Mouse (Mus musculus) liver, adult (tissue): ENCODE measurements around the gene Ugdh.

Experiments used
- GATA4 ChIP-seq: IDR thresholded peaks from 2 replicates; pipeline ENCODE4 v1.6.1; 2014; ENCODE audit warnings: mild to moderate bottlenecking, low read length; ENCODE audit not compliant: insufficient replicate concordance

The Ugdh gene

DNA sequence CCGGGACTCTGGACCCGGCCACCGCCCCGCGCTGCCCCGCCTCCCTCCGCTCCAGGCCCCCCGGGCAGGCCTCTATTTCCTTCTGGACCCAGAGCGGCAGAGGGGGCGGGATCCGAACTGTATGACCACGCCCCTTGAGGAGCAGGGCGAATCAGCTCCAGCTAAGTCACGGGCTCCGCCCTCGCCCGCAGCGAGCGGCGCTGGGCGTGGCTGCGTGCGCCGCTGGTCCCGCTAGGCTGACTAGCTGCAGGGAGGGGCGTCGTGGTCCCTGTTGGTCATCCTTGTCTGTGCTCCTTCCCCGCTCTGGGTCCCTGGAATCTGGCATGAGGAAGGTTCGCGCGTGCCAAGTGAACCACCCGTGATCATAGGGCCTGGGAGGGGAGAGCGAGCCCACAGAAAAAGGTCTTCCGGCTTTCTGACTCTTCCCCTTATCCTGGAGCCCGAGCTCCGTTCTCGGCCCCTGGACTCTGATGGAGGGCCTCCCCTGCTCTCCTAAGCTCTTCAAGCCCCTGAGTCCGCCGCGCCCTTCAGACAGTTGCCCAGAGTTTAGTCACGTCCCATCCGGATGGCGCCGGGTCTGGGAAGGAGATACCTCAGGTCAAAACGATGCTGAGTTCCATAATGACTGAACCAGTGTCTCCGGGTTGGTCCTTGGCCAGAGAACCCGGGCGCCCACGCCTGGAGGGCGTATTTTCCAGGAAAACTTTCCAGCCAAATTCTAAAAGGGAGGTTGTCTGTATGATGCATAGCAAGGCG is at the start of gene Ugdh:
TSS of gene Ugdh (minus strand) at position 144 of the 756 bp plus-strand sequence.
- TF ChIP-seq GATA4 = no peak

DNA sequence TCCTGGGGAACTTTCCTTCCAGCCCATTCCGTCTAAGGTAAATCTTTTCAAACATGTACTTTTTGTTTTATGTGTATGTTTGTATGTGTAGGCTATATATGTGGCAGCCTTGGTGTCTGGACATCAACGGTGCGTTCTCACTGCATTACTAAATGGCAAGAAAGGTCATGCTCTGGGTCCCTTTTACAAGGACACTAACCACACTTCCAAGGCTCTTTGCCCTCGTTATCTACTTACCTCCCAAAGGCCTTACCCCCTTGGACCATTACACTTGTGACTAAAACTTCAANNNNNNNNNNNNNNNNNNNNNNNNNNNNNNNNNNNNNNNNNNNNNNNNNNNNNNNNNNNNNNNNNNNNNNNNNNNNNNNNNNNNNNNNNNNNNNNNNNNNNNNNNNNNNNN is 47.2 kb upstream of the Ugdh start:
- no peak for TF ChIP-seq GATA4

DNA sequence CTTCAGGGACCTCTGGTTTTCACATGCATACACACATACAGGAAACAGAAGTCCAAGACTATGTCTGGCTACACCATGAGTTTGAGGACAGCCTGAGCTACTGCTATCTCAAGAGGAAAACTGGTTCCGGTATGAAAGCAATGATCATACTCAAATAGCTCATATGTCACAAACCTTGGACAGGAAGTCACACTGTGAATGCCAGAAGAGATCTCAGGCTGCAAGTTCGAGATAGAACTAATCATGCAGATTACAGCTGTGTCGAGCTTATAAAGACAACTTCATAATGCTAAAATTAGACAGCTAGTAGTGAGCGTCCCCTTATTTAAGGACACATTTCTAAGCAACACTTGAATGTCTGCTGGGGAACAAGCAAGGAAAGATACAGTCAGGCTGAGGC is 44.8 kb upstream of the Ugdh start:
- peak; percentile 64; the same call in 1 of the 2 replicates for TF ChIP-seq GATA4

DNA sequence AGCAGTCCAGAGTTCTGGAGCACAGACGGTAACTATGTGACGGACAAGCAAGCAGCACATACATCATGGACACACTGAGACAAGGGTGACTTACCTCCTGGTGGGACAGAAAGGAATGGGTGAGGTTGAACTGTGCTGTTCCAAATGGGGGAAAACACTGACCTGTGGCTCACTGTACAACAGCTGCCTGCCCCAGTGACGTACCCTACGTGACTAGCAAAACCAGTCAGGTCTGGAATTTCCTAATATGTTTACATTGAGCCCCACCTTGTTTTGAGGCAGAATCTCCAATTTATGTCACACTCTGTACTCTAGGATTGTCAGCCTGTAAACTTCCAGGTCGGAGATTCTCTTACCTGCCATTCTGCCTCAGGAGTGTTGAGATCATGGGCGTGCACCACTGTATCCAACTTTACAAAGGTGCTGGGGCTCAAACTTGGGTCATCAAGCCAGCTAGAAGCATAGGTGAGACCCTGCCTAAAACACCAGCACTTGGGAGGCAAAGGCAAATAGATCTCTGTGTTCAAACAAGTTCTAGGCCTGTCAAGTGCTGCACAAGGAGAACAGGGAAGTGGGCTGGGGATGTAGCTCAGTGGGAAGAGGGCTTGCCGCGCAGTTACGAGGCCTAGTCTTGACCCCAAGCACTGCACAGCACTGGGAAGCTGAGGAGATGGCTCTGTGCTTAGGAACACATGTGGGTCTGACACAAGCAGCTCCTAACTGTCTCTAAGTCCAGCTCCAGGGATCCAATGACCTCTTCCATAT is 44.1 kb upstream of the Ugdh start:
- TF ChIP-seq GATA4 = no peak

DNA sequence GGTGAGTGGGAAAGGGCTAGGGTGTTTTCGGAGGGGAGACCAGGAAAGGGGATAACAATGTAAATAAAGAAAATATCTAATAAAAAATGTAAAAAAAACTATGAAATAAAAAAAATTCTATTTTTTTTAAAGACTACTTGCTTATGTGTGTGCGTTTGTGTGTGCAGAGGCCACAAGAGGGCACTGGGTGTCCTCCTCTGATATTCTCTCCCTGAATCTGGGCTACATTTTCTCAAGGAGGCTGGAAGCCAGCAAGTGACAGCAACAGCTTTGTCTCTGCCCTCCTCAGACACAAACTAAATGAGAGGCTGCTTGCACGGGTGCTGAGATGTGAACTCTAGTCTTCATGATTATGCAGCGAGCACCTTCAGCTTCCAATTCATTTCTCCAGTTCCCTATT is 42.5 kb upstream of the Ugdh start:
- no peak for TF ChIP-seq GATA4

DNA sequence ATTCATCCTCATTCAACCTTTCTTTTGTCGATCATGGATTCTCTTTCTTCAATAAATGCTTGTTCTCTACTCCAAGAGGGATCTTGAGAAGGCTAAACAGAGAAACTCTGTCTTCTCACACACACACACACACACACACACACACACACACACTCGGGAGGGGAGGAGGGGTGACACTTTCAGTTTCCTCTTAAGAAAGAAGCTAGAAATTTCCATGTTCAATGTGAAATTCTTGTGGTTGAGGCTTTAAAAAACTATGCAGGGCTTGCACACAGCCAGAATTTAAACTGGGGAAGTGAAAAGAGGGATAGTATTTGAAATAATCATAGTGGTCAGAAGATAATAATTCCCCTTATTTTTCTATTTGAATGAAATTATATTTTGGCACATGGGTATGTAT is 40.1 kb upstream of the Ugdh start:
- TF ChIP-seq GATA4 = no peak

DNA sequence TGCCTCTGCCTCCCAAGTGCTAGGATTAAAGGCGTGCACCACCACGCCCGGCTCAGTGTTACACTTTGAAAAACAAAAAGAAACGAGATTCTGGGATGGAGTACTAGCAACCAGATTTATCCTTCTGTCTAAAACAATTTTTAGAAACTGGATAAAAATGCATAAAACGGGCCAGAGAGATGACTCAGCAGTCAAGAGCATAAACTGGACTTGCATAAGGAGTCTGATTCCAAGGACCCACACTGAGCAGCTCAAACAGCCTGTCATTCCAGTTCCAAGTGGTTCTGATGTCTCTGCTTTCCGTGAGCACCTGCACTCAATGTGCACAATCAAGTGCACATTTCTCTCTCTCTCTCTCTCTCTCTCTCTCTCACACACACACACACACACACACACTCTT is 34.0 kb upstream of the Ugdh start:
- no peak for TF ChIP-seq GATA4

DNA sequence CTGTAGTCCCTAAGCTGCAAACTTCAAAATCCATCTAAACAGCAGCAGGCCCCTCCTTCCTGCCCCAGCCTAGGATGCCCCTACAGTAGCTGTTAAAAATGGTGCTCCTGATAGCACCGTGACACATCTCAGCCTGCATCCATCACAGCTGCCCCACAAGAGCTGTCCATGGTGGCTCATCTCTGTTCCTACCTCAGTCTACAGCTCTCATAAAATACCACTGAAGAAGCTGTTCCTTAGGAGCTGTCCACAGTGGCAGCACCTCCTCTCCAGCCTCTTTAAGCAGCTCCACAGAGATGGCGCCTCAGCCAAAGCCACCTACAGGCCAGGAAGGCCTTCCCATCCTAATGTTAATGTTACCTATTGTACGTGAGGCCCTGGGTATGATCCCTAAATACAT is 31.2 kb upstream of the Ugdh start:
- TF ChIP-seq GATA4 = no peak

DNA sequence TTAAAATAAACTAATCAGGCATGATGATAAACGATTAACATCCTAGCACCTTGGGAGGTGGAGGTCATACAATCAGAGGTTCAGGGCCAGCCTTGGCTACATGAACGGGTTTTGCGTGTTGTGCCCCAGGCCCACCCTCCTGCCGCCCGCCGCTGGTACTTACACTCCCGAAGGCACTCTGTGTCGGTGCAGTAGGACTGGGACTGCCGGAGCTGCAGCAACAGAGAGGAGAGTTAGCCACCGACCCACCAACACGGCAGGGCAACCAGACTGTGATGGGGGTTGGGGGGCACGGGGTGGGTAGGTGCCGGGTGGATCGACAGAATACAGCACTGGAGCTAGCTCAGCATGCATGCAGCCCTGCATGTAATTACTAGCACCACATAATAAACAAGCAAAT is 24.6 kb upstream of the Ugdh start:
- no peak for TF ChIP-seq GATA4

DNA sequence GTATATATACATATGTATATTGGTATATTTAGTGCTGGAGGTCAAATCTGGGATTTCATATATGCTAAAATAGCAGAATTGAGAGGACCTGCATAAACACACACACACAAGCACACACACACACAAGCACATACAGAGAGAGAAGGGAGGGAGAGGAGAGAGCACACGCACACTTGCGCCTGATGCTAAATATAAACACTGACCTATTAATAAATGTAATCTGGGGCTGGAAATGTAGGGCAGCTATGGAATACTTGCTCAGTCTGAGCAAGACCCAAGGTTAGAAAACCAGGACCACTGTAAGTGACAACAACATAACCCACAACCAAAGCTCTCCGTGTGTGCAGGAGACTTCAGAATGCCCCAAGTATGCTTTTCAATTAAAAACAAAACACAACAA is 23.7 kb upstream of the Ugdh start:
- no peak for TF ChIP-seq GATA4

DNA sequence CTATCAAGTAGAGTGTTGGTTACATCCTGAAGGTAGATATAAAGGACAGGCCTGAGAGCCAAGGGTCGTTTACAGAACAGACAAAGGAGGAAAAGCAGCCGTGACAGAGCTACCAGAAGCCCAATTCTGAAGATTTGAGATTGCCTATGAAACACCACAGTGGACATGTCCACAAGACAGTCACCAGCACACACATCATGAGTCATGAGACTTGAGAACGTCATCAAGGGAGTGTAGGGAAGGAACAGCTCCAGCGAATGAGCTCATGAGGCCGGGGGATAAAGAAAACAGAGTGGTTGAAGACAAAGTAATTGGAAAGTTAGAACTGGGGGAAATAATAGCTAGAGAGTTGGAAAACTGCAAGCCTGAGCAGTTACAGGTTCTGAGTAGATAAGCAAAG is 22.1 kb upstream of the Ugdh start:
- no peak for TF ChIP-seq GATA4

DNA sequence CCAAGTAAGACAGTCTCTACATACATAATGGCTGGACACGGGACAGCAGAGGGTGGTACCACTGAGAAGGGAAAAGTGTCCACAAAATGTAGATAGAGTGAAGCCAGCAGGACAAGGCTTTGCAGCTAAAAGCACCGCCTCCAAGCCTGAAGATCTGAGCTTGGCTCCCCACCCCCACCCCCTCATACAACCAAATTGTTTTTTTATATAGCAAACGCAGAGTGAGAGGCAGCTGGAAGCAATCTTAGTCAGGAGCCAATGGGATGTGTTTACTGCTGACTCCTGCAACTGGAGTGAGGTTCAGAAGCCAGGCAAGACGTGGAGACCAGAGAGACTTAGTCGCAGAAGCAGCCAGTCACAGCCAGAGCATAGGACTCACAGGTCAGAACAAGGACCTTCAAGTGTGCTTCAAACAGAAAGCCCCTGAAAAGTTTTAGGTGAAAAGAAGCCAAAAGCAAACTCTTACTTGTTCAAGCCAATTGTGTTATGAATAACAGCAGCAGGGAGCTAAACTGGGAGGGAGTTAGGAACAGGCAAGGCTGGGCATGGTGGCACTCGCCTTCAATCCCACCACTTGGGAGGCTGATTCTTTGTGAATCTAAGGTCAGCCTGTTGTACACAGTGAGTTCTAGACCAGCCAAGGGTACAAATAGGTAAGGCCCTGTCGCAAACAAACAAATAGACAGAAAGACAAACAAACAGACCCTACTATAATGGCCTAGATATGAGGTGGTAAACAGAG is 21.5 kb upstream of the Ugdh start:
- no peak for TF ChIP-seq GATA4

DNA sequence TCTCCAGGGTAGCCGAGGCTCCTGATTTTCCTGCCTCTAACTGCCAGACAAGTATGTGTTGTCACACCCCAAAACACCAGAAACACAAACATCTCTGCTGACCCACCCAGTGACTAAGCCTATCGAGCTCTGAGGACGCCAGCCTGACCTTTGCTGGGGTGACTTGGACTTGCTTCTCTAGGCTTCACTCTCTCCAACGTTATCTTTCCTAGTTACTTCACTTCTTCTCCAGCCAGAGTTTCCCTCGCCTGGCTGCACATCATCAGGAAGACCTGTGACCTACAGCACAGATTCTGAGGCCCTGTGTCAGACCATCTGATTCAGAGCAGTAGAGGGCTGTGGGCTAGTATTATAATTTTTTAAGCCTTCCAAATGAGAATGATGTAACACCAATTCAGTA is 19.0 kb upstream of the Ugdh start:
- TF ChIP-seq GATA4 = no peak

DNA sequence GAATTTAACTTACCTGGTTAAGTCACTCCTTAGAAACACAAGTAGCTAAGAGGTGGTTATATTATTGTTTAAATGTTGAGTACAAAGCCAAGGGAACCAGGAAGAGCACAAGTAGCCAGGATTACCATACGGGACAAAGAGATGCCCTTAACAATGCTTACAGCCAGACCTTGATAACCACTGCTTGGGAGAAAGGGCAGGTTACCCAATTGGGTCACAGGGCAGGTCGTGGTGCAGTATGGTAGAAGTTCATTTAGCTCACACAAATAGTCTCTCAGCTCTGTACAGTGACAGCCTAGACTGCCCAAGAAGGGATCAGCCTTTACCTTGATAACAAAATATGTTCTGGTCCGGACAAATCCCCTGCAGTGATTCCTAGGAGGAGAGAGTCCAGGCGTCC is 13.2 kb upstream of the Ugdh start:
- TF ChIP-seq GATA4 = peak; percentile 37; the same call in 1 of the 2 replicates

DNA sequence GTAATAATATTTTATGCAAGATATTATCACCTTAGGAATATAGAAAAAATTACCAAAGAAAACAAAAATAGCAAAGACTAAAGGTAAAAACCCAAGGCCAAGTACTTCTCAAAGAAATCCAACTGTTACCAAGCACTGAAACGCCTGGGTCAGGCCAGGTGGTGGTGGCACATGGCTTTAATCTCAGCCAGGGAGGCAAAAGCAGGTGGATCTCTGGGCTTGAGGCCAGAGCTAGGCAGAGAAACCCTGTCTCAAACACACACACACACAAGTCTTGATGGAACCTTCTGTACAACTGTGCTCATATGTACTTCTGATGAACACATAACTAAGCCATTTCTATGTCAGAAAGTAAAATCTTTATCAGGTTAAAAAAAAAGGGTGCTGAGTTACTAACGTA is 12.1 kb upstream of the Ugdh start:
- TF ChIP-seq GATA4 = no peak

DNA sequence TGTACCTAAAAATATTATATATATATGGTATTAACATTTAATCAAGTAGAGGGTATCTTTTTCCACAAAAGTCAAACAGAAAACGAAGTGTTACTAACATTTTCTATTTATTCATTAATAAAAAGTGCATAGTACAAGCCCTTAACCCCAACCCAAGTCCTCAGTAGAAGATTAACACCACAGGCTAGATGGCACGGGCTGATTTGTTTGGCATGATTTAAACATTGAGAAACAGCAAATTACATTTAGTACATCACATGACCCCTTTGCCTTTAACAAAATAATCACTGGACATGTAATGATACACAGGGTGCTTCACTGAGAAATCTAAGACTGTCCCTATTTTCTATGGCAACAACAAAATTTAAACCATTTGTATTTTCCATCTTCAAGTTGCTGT is 11.0 kb upstream of the Ugdh start:
- no peak for TF ChIP-seq GATA4

DNA sequence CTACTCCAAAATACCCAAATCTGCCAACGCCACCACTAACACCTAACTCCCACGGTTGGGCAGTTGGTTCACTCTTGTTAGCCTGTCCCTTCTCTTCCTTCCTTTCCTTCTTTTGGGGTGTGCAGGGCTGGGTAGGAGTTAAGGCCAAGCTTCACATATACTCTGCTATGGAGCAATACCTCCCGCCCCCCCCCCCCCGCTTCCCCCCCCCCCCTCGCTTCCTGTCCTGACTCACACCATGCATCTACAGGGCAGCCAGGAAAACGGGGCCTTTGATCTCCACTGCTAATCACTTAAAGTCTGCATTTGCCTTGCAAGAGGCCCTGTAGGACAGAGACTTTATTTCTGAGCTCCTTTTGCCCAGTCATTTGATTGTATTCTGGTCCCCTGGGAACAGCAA is 9.2 kb upstream of the Ugdh start:
- no peak for TF ChIP-seq GATA4

DNA sequence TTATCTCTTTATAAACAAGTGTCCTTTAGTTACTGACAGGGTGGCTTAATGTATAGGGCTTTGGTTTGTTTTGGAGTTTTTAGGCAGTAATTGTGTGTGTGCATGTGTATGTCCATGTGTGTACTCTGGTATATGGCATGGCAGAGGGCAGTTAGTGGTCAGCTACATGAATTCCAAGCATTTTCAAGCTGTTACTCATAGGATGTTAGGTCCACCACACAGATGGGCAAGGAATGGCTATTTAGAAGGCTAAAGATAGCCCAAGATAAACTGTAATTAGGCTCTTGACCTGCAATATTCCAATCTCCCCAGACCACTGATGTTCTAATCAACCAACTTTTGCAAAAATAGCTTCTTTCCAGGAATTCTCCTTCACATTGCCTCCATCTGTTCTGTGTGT is 2.3 kb upstream of the Ugdh start:
- no peak for TF ChIP-seq GATA4
